Mouse (Mus musculus) midbrain, embryonic 14.5 days (tissue): ENCODE results near the gene Prss53. TPM values are rescaled to one million over a fixed set of nuclear protein-coding genes. Genes with fewer than 3 reads are reported as not detected.

Experiments
- ATAC-seq: fragments of 200-750 bp; cut with Nextera tagmentation; 2 replicates; pipeline ENCODE4 v1.8.0; 2017; ENCODE audit warnings: moderate number of reproducible peaks, moderate library complexity; ENCODE audit not compliant: low FRiP score, low TSS enrichment
- DNase-seq: peaks from one replicate; pipeline ENCODE4 v3.0.0-alpha.2; 2015
- H3K27ac ChIP-seq: fragments of 300-500 bp; sonication (generic); replicated peaks from 2 replicates; pipeline ENCODE4 v1.5.1; 2014; ENCODE audit warnings: mild to moderate bottlenecking, low read depth, low read length, moderate library complexity
- H3K27me3 ChIP-seq: fragments of 300-500 bp; sonication (generic); 2 replicates; pipeline ENCODE4 v1.6.1; 2014; ENCODE audit warnings: low read length, control low read depth, mixed read lengths; ENCODE audit not compliant: control insufficient read depth, insufficient read depth
- H3K36me3 ChIP-seq: fragments of 300-500 bp; sonication (generic); 2 replicates; pipeline ENCODE4 v1.6.1; 2014; ENCODE audit warnings: low read length, control low read depth; ENCODE audit not compliant: control insufficient read depth, insufficient read depth
- H3K4me1 ChIP-seq: fragments of 300-500 bp; sonication (generic); 2 replicates; pipeline ENCODE4 v1.6.1; 2014; ENCODE audit warnings: mild to moderate bottlenecking, antibody characterized with exemption, low read length, control low read depth; ENCODE audit not compliant: control insufficient read depth, insufficient read depth
- H3K4me2 ChIP-seq: fragments of 300-500 bp; sonication (generic); 2 replicates; pipeline ENCODE4 v1.6.1; 2014; ENCODE audit warnings: mild to moderate bottlenecking, low read length, moderate library complexity
- H3K4me3 ChIP-seq: fragments of 300-500 bp; sonication (generic); replicated peaks from 2 replicates; pipeline ENCODE4 v1.5.1; 2014; ENCODE audit warnings: low read depth, low read length
- H3K9ac ChIP-seq: fragments of 300-500 bp; sonication (generic); replicated peaks from 2 replicates; pipeline ENCODE4 v1.6.1; 2014; ENCODE audit warnings: mild to moderate bottlenecking, low read length, moderate library complexity
- H3K9me3 ChIP-seq: fragments of 300-500 bp; sonication (generic); 2 replicates; pipeline ENCODE4 v1.6.1; 2016; ENCODE audit warnings: low read length, control low read depth, mixed read lengths; ENCODE audit not compliant: control insufficient read depth
- WGBS: fragments of 180-500 bp; shearing (Covaris S2); extraction: QIAGEN DNeasy Blood & Tissue Kit; methylation state at CpG from one replicate; pipeline ENCODE4 v1.1.7; 2014; 5-methylcytosine and 5-hydroxymethylcytosine counted together
- polyA plus RNA-seq: library from polyadenylated mRNA; unstranded; fragments of >200 nt; fragmentation: Nextera tagmentation; extraction: Ambion mirVana; gene quantifications from 2 replicates; pipeline ENCODE4 v1.2.1, GENCODE M21; 2014

The Prss53 gene
- polyA plus RNA-seq, 1 experiment from 2014 or later, result 1.1 TPM

DNA sequence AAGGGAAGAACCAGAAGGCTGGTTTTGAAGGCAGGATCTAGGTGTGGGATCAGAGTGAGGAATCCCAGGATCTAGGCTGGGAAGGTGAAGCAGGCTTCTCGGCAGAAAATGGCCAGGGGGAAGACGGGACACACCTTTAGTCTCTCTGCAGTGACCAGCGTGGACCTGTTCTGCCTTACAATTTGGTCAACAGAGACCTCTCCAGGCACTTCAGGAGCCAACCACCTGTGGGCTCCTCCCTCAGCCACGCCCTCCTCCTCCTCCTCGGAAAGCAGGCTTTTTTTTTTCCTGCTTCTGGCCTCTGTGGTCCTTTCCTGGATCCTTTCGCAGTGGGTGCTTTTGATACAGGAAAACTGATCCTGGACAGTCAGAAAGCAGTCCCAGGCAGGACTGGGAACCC lies 39.2 kb upstream of the Prss53 start, which contains the start of gene Prss8:
Gene Prss8, minus strand, starts transcription at position 182 of the 400 bp plus-strand sequence.
- Histone ChIP-seq H3K27ac (no peak within 1 kb of the TSS), H3K4me1 (0 out of 2 replicates have a peak, but pooled peaks cover 8% of the 10 kb centered on the region), H3K36me3 (peaks cover 26% of the 10 kb centered on the region), H3K4me3 (no peak within 1 kb of the TSS), H3K9ac (no peak within 1 kb of the TSS), H3K9me3 (no peaks in the 10 kb centered on the region), H3K27me3 (peaks cover 17% of the 10 kb centered on the region), H3K4me2 (no peak within 1 kb of the TSS)
- DNase-seq (no peak), ATAC-seq (no peak)
- 5% methylated on average over 6 of the region's 6 CpGs for WGBS

DNA sequence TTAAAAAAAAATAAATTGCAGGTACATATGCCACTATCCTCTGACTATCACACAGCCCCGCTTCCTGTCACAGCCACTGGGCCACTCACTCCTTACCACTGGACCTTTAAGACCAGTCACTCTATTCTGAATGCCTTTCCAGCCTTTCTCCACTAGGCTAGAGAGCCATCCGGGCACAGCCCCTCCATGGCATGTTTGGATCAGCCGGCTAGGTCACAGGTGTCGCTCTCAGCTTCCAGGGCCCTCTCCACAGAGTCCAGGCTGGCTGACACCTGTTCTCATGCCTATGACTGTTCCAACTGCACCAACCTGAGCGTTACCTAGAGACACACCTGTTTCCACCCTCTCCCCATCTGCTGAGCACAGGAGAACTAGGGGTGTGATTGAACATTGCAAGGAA lies 37.8 kb upstream of the Prss53 start:
- DNase-seq (no peak), ATAC-seq (no peak)
- Histone ChIP-seq H3K27me3 (peaks cover 17% of the 10 kb centered on the region), H3K9me3 (no peaks in the 10 kb centered on the region), H3K27ac (no peak overlapping the region), H3K4me1 (0 out of 2 replicates have a peak, but pooled peaks cover 3% of the 10 kb centered on the region), H3K36me3 (peaks cover 39% of the 10 kb centered on the region), H3K9ac (no peak overlapping the region), H3K4me2 (no peak overlapping the region), H3K4me3 (no peak overlapping the region)
- WGBS, result 58% methylated on average over 5 of the region's 5 CpGs

DNA sequence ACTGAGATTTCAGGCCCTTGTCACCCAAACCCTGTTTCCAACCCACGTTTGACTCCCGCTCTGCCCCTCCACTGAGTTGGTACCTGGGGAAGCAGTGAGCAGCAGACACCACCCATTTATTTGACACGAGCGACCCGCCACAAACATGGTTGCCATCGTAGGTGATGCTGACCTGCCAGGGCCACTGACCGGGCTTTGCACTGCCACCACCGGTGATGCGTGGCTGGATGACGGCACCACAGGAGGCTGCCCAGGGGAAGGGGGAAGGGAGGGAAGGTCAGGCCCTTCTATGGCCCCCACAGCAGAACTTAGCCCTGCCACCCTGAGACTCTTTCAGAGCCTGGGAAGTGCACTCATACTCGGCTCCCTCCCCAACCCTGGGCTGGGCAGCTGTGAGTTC lies 37.0 kb upstream of the Prss53 start:
- no peak for DNase-seq

DNA sequence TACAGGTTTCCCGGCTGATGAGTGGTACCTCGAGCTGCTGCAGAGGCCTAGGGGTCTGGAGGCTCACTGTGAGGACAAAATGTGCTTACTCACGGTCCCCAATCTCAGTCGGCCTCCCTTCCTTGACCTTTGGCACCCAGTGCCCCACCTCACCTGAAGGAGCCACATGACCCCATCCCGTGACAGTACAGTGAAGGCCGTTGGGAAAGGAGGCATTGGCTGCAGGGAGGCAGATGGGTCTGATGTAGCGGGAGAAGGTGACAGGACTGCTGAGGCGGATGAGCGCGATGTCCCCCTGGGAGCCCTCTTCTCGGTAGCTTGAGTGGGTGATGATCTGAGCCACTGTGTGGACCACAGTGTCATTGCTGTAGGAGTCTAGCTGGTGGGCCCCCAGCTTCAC lies 36.1 kb upstream of the Prss53 start:
- Histone ChIP-seq H3K9ac (no peak overlapping the region), H3K27me3 (peaks cover 17% of the 10 kb centered on the region), H3K4me2 (no peak overlapping the region), H3K27ac (no peak overlapping the region), H3K4me3 (no peak overlapping the region), H3K9me3 (no peaks in the 10 kb centered on the region), H3K4me1 (no peaks in the 10 kb centered on the region), H3K36me3 (peaks cover 56% of the 10 kb centered on the region)
- no peak for ATAC-seq
- 89% methylated on average over 11 of the region's 11 CpGs for WGBS
- DNase-seq, result no peak

More for the DNA sequence above, 37.0 kb upstream of the Prss53 start:
- no peaks in the 10 kb centered on the region for H3K9me3 ChIP-seq
- ATAC-seq, result no peak
- no peak overlapping the region for H3K4me2 ChIP-seq
- H3K27ac ChIP-seq, result no peak overlapping the region
- no peak overlapping the region for H3K9ac ChIP-seq
- 82% methylated on average over 11 of the region's 11 CpGs for WGBS
- H3K4me1 ChIP-seq, result 0 out of 2 replicates have a peak, but pooled peaks cover 3% of the 10 kb centered on the region
- no peak overlapping the region for H3K4me3 ChIP-seq
- peaks cover 17% of the 10 kb centered on the region for H3K27me3 ChIP-seq
- peaks cover 47% of the 10 kb centered on the region for H3K36me3 ChIP-seq

DNA sequence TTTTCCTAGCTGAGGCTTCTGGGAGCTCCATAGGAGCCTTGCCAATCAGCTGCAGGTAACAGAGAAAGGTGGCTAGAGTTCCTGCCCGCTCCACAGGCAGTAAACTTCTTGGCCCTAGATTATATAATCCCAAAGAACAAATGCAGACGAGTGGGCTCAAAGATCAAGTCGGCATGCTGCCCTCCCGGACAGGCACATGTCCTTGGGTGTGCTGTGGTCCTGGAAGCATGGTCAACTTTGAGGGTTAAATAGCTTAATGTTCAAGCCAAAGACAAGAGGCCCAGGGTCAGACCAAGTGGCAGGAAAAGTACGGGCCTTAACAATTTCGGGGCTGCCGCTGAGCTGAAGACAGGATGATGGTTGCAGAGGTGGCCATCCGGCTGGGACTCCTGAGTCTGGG lies 35.3 kb upstream of the Prss53 start:
- Histone ChIP-seq H3K27me3 (peaks cover 17% of the 10 kb centered on the region), H3K4me3 (no peak overlapping the region), H3K9ac (no peak overlapping the region), H3K4me1 (no peaks in the 10 kb centered on the region), H3K27ac (no peak overlapping the region), H3K4me2 (no peak overlapping the region), H3K9me3 (no peaks in the 10 kb centered on the region), H3K36me3 (peaks cover 61% of the 10 kb centered on the region)
- no peak for ATAC-seq
- WGBS, result 84% methylated on average over 8 of the region's 8 CpGs
- DNase-seq, result no peak

DNA sequence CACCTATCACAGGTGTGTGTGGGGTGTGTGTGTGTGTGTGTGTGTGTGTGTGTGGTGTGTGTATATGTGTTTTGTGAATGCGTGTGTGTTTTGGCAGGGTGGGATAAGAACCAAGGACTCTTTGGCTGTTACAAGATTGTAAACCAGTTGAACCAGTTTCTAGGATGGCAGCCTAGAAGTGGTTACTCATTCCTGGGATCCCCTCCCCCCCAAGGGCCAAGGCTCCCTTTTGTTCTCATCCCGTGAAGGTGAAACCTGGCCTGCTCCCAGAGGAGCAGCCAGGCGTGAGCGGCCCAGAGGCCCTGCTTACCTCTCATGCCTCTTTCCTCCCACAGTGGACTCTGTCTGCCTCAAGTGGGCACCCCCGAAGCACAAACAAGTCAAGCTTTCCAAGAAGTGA lies 34.5 kb upstream of the Prss53 start:
- H3K9ac ChIP-seq, result no peak overlapping the region
- H3K4me1 ChIP-seq, result no peaks in the 10 kb centered on the region
- no peaks in the 10 kb centered on the region for H3K9me3 ChIP-seq
- no peak for DNase-seq
- H3K36me3 ChIP-seq, result peaks cover 66% of the 10 kb centered on the region
- no peak overlapping the region for H3K4me3 ChIP-seq
- ATAC-seq, result no peak
- H3K27ac ChIP-seq, result no peak overlapping the region
- peaks cover 17% of the 10 kb centered on the region for H3K27me3 ChIP-seq
- WGBS, result 66% methylated on average over 5 of the region's 5 CpGs
- no peak overlapping the region for H3K4me2 ChIP-seq

DNA sequence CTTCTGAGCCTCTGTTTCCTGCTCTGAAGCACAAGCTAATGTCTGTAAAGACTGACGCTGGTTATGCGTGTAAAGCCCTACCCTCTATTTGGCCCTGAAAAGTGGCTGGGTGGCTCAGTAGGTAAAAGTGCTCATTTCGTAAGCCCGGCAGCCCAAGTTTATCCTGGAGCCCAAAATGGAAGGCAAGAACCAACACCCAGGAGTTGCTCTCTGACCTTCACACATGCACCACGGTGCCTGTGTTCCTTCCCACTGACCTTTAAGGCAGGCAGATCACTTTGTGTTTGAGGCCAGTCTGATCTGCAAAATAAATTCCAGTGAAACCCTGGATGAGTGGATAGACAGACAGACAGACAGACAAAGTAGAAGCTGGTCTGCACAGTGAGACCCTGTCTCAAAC lies 32.9 kb upstream of the Prss53 start:
- H3K27ac ChIP-seq, result no peak overlapping the region
- 93% methylated on average over 5 of the region's 5 CpGs for WGBS
- H3K9ac ChIP-seq, result no peak overlapping the region
- no peak overlapping the region for H3K4me2 ChIP-seq
- H3K27me3 ChIP-seq, result peaks cover 4% of the 10 kb centered on the region; the same call in 1 of the 2 replicates
- H3K36me3 ChIP-seq, result peaks cover 71% of the 10 kb centered on the region
- no peaks in the 10 kb centered on the region for H3K4me1 ChIP-seq
- no peaks in the 10 kb centered on the region for H3K9me3 ChIP-seq
- no peak overlapping the region for H3K4me3 ChIP-seq
- no peak for DNase-seq
- ATAC-seq, result no peak

DNA sequence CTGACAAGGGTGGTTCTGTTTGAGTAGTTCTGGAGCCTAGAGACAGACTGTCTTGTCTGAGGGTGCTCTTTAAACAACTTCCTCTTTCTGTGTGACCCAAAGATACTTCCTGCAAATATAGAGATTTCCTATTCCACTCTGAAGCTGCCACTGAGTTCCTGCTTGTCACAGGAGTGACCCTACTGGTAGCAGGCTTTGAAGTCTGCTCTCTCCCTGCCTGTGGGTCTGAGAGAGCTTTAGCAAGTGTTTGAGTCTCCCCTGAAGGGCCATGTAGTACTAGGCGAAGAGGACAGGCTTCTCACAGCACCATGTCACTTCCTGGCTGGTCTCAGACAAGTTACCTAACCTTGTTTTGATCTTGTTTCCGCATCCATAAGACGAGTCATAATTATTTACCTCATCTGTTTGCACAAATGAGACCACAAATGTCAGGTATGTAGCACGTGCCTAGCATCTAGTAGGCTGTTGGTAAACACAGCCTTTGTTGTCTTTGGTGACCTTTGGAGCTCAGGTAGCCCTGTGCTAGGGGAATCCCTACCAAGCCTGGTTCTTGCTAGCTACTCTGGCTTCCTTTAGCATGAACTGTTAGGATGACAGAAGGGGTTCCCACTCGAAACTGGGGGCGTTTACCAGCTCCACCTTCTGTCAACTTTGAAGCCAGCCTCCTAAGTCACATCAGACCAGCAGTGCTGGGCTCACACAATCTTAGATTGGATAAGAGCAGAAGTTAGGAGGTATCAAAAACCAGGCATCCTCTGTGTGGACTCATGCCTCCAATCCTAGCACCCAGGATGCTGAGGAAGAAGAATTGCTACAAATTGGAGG lies 31.9 kb upstream of the Prss53 start:
- H3K4me3 ChIP-seq, result no peak overlapping the region
- H3K27ac ChIP-seq, result no peak overlapping the region
- H3K4me2 ChIP-seq, result no peak overlapping the region
- H3K27me3 ChIP-seq, result no peaks in the 10 kb centered on the region
- H3K36me3 ChIP-seq, result peaks cover 77% of the 10 kb centered on the region
- H3K9ac ChIP-seq, result no peak overlapping the region
- ATAC-seq (no peak), DNase-seq (no peak)
- H3K4me1 ChIP-seq, result no peaks in the 10 kb centered on the region
- H3K9me3 ChIP-seq, result no peaks in the 10 kb centered on the region
- WGBS, result 87% methylated on average over 6 of the region's 6 CpGs

DNA sequence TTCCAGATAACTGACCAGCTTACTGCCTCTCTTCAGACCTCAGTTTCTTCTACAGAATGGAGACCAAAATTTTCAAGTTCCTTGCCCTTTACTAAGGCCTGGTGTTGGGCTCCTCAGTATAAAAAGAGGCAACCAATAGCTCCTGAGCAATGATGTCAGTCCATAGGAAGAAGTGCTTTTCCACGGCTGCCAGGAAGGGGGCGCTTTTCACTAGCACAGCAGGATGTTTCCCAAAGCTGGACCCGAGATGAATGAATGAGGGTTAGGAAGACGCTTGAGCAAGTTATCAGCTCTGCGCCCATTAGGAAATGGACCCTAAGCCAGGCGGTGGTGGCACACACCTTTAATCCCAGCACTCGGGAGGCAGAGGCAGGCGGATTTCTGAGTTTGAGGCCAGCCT lies 30.7 kb upstream of the Prss53 start:
- 62% methylated on average over 8 of the region's 8 CpGs for WGBS
- no peak overlapping the region for H3K9ac ChIP-seq
- DNase-seq (no peak), ATAC-seq (no peak)
- H3K4me1 ChIP-seq, result no peaks in the 10 kb centered on the region
- H3K27ac ChIP-seq, result no peak overlapping the region
- no peak overlapping the region for H3K4me2 ChIP-seq
- H3K9me3 ChIP-seq, result no peaks in the 10 kb centered on the region
- H3K4me3 ChIP-seq, result no peak overlapping the region
- H3K36me3 ChIP-seq, result peaks cover 76% of the 10 kb centered on the region
- no peaks in the 10 kb centered on the region for H3K27me3 ChIP-seq
